Mouse (Mus musculus) embryonic facial prominence, embryonic 12.5 days (tissue): Measurements from ENCODE around the gene Ggact. TPM values are rescaled to one million over a fixed set of nuclear protein-coding genes. Genes with fewer than 3 reads are reported as not detected.

ENCODE experiments used
- ATAC-seq: fragments of 200-750 bp; cut with Nextera tagmentation; 2 replicates; pipeline ENCODE4 v1.8.0; 2017; ENCODE audit not compliant: insufficient number of reproducible peaks, insufficient read depth, low FRiP score, low TSS enrichment
- H3K27ac ChIP-seq: fragments of 300-500 bp; sonication (generic); 2 replicates; pipeline ENCODE4 v1.5.1; 2016; ENCODE audit warnings: mild to moderate bottlenecking
- H3K27me3 ChIP-seq: fragments of 300-500 bp; sonication (generic); 2 replicates; pipeline ENCODE4 v1.6.1; 2016; ENCODE audit warnings: mild to moderate bottlenecking, moderate library complexity
- H3K36me3 ChIP-seq: fragments of 300-500 bp; sonication (generic); 2 replicates; pipeline ENCODE4 v1.6.1; 2016; ENCODE audit warnings: mild to moderate bottlenecking
- H3K4me1 ChIP-seq: fragments of 300-500 bp; sonication (generic); 2 replicates; pipeline ENCODE4 v1.6.1; 2016
- H3K4me2 ChIP-seq: fragments of 300-500 bp; sonication (generic); replicated peaks from 2 replicates; pipeline ENCODE4 v1.6.1; 2016; ENCODE audit warnings: mild to moderate bottlenecking, moderate library complexity
- H3K4me3 ChIP-seq: fragments of 300-500 bp; sonication (generic); 2 replicates; pipeline ENCODE4 v1.5.1; 2016; ENCODE audit warnings: mild to moderate bottlenecking
- H3K9ac ChIP-seq: fragments of 300-500 bp; sonication (generic); 2 replicates; pipeline ENCODE4 v1.6.1; 2016; ENCODE audit warnings: mild to moderate bottlenecking, moderate library complexity
- H3K9me3 ChIP-seq: fragments of 300-500 bp; sonication (generic); 2 replicates; pipeline ENCODE4 v1.6.1; 2016; ENCODE audit warnings: mild to moderate bottlenecking, moderate library complexity
- WGBS: fragments of 180-500 bp; shearing (Covaris S2); methylation state at CpG from one replicate; pipeline ENCODE4 v1.1.7; 2016; 5-methylcytosine and 5-hydroxymethylcytosine counted together
- polyA plus RNA-seq: library from polyadenylated mRNA; unstranded; fragments of >200 nt; fragmentation: Nextera tagmentation; extraction: Ambion mirVana; gene quantifications from 2 replicates; pipeline ENCODE4 v1.2.1, GENCODE M21; 2016

Ggact gene
- polyA plus RNA-seq, 1 experiment from 2014 or later = 10.5 TPM

GRCm38 (mm10) chr14:122898550-122898949 is 15.0 kb downstream of the Ggact start:
- Histone ChIP-seq H3K9me3 (no peaks in the 10 kb centered on the region), H3K4me1 (peaks cover 7% of the 10 kb centered on the region; the same call in 1 of the 2 replicates), H3K4me3 (no peak overlapping the region), H3K36me3 (no peaks in the 10 kb centered on the region), H3K27me3 (no peaks in the 10 kb centered on the region), H3K9ac (no peak overlapping the region), H3K4me2 (no peak overlapping the region), H3K27ac (no peak overlapping the region)
- ATAC-seq = no peak

DNA sequence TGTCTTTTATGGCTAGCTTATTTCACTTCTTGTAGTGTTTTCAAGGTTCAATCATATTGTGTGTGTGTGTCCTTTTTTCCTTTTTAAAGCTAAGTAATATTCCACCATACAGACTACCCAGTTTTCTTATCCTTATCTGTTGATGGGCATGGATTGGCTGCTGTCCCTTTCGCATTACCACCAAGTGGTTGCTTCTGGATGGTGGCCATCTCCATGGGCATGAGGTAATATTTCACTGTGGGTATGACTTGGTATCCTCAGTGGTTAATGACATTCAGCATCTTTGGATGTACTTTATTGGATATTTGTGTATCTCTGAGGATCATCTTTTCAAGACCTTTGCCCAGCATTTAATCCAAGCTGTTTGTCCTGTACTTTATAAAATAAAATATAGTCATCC is 17.5 kb downstream of the Ggact start:
- Histone ChIP-seq H3K36me3 (no peaks in the 10 kb centered on the region), H3K9me3 (no peaks in the 10 kb centered on the region), H3K9ac (no peak overlapping the region), H3K4me2 (no peak overlapping the region), H3K27ac (no peak overlapping the region), H3K4me1 (peaks cover 7% of the 10 kb centered on the region; the same call in 1 of the 2 replicates), H3K27me3 (no peaks in the 10 kb centered on the region), H3K4me3 (no peak overlapping the region)
- 95% methylated on average over 1 of the region's 1 CpGs for WGBS
- no peak for ATAC-seq

GRCm38 (mm10) chr14:122891470-122891968 is 22.0 kb downstream of the Ggact start:
- WGBS = 91% methylated on average over 12 of the region's 12 CpGs
- no peak overlapping the region for H3K9ac ChIP-seq

GRCm38 (mm10) chr14:122888480-122888872 is 25.1 kb downstream of the Ggact start:
- H3K27ac ChIP-seq = no peak overlapping the region

More at GRCm38 (mm10) chr14:122891470-122891968, 22.0 kb downstream of the Ggact start:
- Histone ChIP-seq H3K9me3 (no peaks in the 10 kb centered on the region), H3K27me3 (no peaks in the 10 kb centered on the region), H3K4me1 (peaks cover 4% of the 10 kb centered on the region; the same call in 1 of the 2 replicates), H3K36me3 (no peaks in the 10 kb centered on the region), H3K27ac (no peak overlapping the region), H3K4me3 (no peak overlapping the region), H3K4me2 (no peak overlapping the region)
- no peak for ATAC-seq

DNA sequence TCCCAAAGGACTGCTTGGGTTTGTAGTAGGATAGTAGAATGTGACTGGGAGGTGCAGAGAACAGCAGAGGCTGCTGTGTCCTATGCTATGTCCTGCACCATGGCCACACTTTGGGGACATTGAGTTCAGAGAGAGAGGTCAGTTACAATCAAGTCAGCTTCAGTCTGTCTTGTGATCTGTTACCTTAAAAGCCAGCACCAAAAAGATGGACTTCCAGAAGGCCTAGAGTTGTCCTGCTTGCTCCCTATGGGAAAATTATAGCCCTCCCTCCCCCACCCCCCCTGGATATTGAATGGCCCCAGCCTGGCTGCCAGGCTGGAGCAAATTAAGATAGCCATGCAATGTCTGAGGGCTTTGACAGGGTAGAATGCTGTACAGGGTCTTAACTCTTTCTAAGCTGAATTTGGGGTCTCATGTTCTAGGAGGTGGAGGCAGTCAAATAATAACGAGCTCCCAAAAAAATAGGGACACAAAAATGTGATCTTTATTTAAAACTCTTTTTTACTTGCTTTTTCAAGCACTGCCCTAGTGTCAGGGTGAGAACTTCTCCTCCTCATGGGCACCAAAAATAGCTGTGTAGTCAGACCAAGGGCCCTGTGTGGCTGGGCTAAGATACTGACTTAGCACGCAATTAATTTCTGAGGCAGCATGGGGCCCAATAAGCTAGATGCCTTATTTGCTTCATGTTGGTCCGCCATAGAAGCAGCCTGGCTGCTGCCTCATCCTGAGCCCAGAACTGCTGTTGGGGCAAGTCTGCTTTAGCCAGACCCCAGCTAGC is 25.7 kb downstream of the Ggact start:
- H3K4me3 ChIP-seq = no peak overlapping the region
- no peak for ATAC-seq
- no peak overlapping the region for H3K9ac ChIP-seq
- peaks cover 15% of the 10 kb centered on the region; the same call in 1 of the 2 replicates for H3K4me1 ChIP-seq
- no peaks in the 10 kb centered on the region for H3K36me3 ChIP-seq
- no peak overlapping the region for H3K4me2 ChIP-seq
- no peaks in the 10 kb centered on the region for H3K27me3 ChIP-seq
- no peaks in the 10 kb centered on the region for H3K9me3 ChIP-seq
- no peak overlapping the region for H3K27ac ChIP-seq
- WGBS = 84% methylated on average over 3 of the region's 3 CpGs

More at GRCm38 (mm10) chr14:122888480-122888872, 25.1 kb downstream of the Ggact start:
- Histone ChIP-seq H3K9ac (no peak overlapping the region), H3K4me2 (no peak overlapping the region), H3K36me3 (no peaks in the 10 kb centered on the region), H3K27me3 (no peaks in the 10 kb centered on the region), H3K4me3 (no peak overlapping the region), H3K4me1 (peaks cover 9% of the 10 kb centered on the region; the same call in 1 of the 2 replicates), H3K9me3 (no peaks in the 10 kb centered on the region)
- ATAC-seq = no peak
- WGBS = 98% methylated on average over 1 of the region's 1 CpGs

- Histone ChIP-seq H3K36me3 (no peaks in the 10 kb centered on the region), H3K4me3 (no peak overlapping the region), H3K4me1 (peaks cover 21% of the 10 kb centered on the region; the same call in 1 of the 2 replicates), H3K4me2 (no peak overlapping the region), H3K27ac (no peak overlapping the region), H3K27me3 (no peaks in the 10 kb centered on the region), H3K9ac (no peak overlapping the region), H3K9me3 (no peaks in the 10 kb centered on the region)
- no peak for ATAC-seq
- WGBS = 63% methylated on average over 1 of the region's 1 CpGs
Measured at GRCm38 (mm10) chr14:122887278-122887677, 26.3 kb downstream of the Ggact start.

DNA sequence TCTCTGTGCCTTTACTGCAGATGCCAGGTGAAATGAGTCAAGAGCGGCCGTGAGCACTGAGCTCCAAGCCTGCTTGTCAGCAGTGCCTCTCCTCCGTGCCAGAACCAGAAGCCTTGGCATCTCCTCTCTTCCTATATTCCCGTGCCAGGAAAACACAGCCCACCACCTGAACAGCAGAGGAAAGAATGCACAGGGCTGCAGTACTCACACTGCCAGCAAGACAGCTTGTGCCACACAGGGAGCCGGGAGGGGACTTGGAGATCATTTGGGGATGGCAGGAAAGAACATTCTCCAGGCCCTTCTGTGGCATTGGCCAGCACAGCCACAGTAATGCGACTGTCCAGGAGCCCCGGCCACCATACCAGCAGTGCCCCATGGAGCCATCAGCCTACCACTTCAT is 27.7 kb downstream of the Ggact start:
- Histone ChIP-seq H3K36me3 (no peaks in the 10 kb centered on the region), H3K9ac (no peak overlapping the region), H3K4me3 (no peak overlapping the region), H3K4me2 (no peak overlapping the region), H3K4me1 (peaks cover 31% of the 10 kb centered on the region), H3K9me3 (no peaks in the 10 kb centered on the region), H3K27ac (no peak overlapping the region), H3K27me3 (no peaks in the 10 kb centered on the region)
- 90% methylated on average over 7 of the region's 7 CpGs for WGBS
- no peak for ATAC-seq

- Histone ChIP-seq H3K4me2 (no peak overlapping the region), H3K9ac (no peak overlapping the region), H3K9me3 (no peaks in the 10 kb centered on the region), H3K36me3 (no peaks in the 10 kb centered on the region), H3K4me1 (peaks cover 31% of the 10 kb centered on the region), H3K4me3 (no peak overlapping the region), H3K27ac (no peak overlapping the region), H3K27me3 (no peaks in the 10 kb centered on the region)
- peak; percentile 42; the same call in 1 of the 2 replicates for ATAC-seq
- WGBS = 34% methylated on average over 10 of the region's 10 CpGs
Measured at GRCm38 (mm10) chr14:122883821-122884584, 29.6 kb downstream of the Ggact start.

DNA sequence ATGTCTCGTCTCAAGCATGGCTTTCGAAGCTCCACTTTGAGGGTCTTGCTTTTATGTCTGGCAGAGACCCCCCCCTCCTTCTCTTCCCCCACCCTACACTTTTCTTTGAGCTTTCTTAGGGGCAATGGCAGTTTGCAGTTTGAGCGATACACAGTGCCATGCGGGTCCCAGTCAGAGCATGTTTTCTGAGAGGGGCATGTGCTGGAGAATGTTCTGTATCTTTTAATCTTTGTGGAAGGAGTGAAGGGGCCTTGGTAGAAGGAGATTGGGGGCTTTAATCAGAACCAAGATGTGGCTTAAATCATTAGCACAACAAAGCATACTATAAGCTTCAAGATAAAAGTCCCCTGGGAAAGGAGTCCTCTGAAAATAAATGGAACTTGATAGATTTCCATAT is 30.1 kb downstream of the Ggact start:
- ATAC-seq = no peak
- peaks cover 31% of the 10 kb centered on the region for H3K4me1 ChIP-seq

GRCm38 (mm10) chr14:122882795-122883409 is 30.7 kb downstream of the Ggact start:
- H3K4me1 ChIP-seq = peaks cover 31% of the 10 kb centered on the region
- ATAC-seq = no peak
- H3K9ac ChIP-seq = no peak overlapping the region
- no peak overlapping the region for H3K27ac ChIP-seq
- H3K36me3 ChIP-seq = no peaks in the 10 kb centered on the region
- 73% methylated on average over 7 of the region's 7 CpGs for WGBS
- H3K4me3 ChIP-seq = no peak overlapping the region
- H3K4me2 ChIP-seq = no peak overlapping the region
- H3K9me3 ChIP-seq = no peaks in the 10 kb centered on the region
- H3K27me3 ChIP-seq = no peaks in the 10 kb centered on the region

More for the DNA sequence above, 30.1 kb downstream of the Ggact start:
- Histone ChIP-seq H3K4me2 (no peak overlapping the region), H3K9me3 (no peaks in the 10 kb centered on the region), H3K27ac (no peak overlapping the region), H3K4me3 (no peak overlapping the region), H3K36me3 (no peaks in the 10 kb centered on the region), H3K27me3 (no peaks in the 10 kb centered on the region), H3K9ac (no peak overlapping the region)
- 62% methylated on average over 4 of the region's 4 CpGs for whole genome bisulfite sequencing

DNA sequence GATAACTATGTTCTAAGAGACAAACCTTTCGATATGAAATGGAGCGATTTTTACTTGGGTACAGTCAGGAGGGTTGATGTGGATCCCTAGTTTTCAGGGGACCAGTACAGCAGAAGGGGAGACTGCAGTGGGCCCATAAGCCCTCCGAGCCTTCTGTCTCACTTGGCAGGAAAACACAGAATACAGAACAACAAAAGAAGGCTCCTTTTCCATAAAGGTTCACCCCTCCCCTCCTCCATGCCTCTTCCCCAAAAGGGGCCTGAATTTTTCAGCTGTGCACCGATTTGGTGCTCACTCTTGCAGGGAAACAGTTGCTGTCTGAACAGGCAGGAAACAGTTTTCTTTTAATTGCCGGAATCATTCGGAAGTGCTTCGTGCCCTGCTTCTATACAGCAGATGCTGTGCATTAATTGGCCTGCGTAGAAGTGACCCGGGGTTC is 31.3 kb downstream of the Ggact start:
- Histone ChIP-seq H3K9me3 (no peaks in the 10 kb centered on the region), H3K4me2 (no peak overlapping the region), H3K27me3 (no peaks in the 10 kb centered on the region), H3K9ac (no peak overlapping the region), H3K36me3 (no peaks in the 10 kb centered on the region), H3K4me3 (no peak overlapping the region), H3K27ac (peak overlapping the region; percentile 38; the same call in 1 of the 2 replicates), H3K4me1 (peaks cover 27% of the 10 kb centered on the region)
- ATAC-seq = no peak
- 49% methylated on average over 9 of the region's 9 CpGs for WGBS
